Mouse (Mus musculus): ENCODE results near the gene Vav2. TPM values are rescaled to one million over a fixed set of nuclear protein-coding genes. Genes with fewer than 3 reads are reported as not detected.
A peak's percentile ranks its signal among the peaks of the same experiment; 100 is the strongest.

Vav2 gene
- polyA plus RNA-seq, 1 experiment = 28.1 TPM

GRCm38 (mm10) chr2:27415060-27415783 is 11.6 kb downstream of the Vav2 start:
- 79% methylated on average over 11 of the region's 11 CpGs for whole genome bisulfite sequencing
- DNase-seq = no peak
- Histone ChIP-seq H3K27me3 (replicated peaks; ENCODE audit: control insufficient read depth, insufficient read depth, low read length) (no peaks in the 10 kb centered on the region), H3K27ac (ENCODE audit: insufficient read depth, low read depth, low read length) (no peak overlapping the region), H3K4me3 (ENCODE audit: insufficient read depth, low read depth, low read length) (no peak overlapping the region), H3K36me3 (ENCODE audit: control insufficient read depth, insufficient read depth, low read length) (no peaks in the 10 kb centered on the region), H3K4me1 (ENCODE audit: control insufficient read depth, insufficient read depth, low read length) (peaks cover 36% of the 10 kb centered on the region)
- TF ChIP-seq POLR2A (IDR thresholded peaks at IDR 0.05; ENCODE audit: low read depth, low read length) (no peak), CTCF (conservative IDR thresholded peaks at IDR 0.05; ENCODE audit: insufficient read depth, insufficient read length, low read depth, low read length) (no peak)

- H3K36me3 ChIP-seq (ENCODE audit: control insufficient read depth, insufficient read depth, low read length) = no peaks in the 10 kb centered on the region
- DNase-seq = no peak
- 70% methylated on average over 16 of the region's 16 CpGs for WGBS
- peaks cover 34% of the 10 kb centered on the region for H3K4me1 ChIP-seq (ENCODE audit: control insufficient read depth, insufficient read depth, low read length)
- H3K27me3 ChIP-seq (replicated peaks; ENCODE audit: control insufficient read depth, insufficient read depth, low read length) = no peaks in the 10 kb centered on the region
- no peak for TF ChIP-seq POLR2A (IDR thresholded peaks at IDR 0.05; ENCODE audit: low read depth, low read length)
- no peak for TF ChIP-seq CTCF (conservative IDR thresholded peaks at IDR 0.05; ENCODE audit: insufficient read depth, insufficient read length, low read depth, low read length)
- H3K4me3 ChIP-seq (ENCODE audit: insufficient read depth, low read depth, low read length) = no peak overlapping the region
- H3K27ac ChIP-seq (ENCODE audit: insufficient read depth, low read depth, low read length) = no peak overlapping the region
Observed at GRCm38 (mm10) chr2:27413936-27414657, 12.7 kb downstream of the Vav2 start.

- Histone ChIP-seq H3K27me3 (replicated peaks; ENCODE audit: control insufficient read depth, insufficient read depth, low read length) (no peaks in the 10 kb centered on the region), H3K4me1 (ENCODE audit: control insufficient read depth, insufficient read depth, low read length) (peaks cover 31% of the 10 kb centered on the region), H3K36me3 (ENCODE audit: control insufficient read depth, insufficient read depth, low read length) (no peaks in the 10 kb centered on the region), H3K4me3 (ENCODE audit: insufficient read depth, low read depth, low read length) (no peak overlapping the region), H3K27ac (ENCODE audit: insufficient read depth, low read depth, low read length) (no peak overlapping the region)
- 87% methylated on average over 2 of the region's 2 CpGs for whole genome bisulfite sequencing
- no peak for DNase-seq
- no peak for TF ChIP-seq POLR2A (IDR thresholded peaks at IDR 0.05; ENCODE audit: low read depth, low read length)
- no peak for TF ChIP-seq CTCF (conservative IDR thresholded peaks at IDR 0.05; ENCODE audit: insufficient read depth, insufficient read length, low read depth, low read length)
Observed at GRCm38 (mm10) chr2:27413582-27413935, 13.3 kb downstream of the Vav2 start.

- TF ChIP-seq POLR2A (IDR thresholded peaks at IDR 0.05; ENCODE audit: low read depth, low read length) (no peak), CTCF (conservative IDR thresholded peaks at IDR 0.05; ENCODE audit: insufficient read depth, insufficient read length, low read depth, low read length) (no peak)
- no peak overlapping the region for H3K27ac ChIP-seq (ENCODE audit: insufficient read depth, low read depth, low read length)
- H3K27me3 ChIP-seq (replicated peaks; ENCODE audit: control insufficient read depth, insufficient read depth, low read length) = no peaks in the 10 kb centered on the region
- H3K36me3 ChIP-seq (ENCODE audit: control insufficient read depth, insufficient read depth, low read length) = no peaks in the 10 kb centered on the region
- H3K4me3 ChIP-seq (ENCODE audit: insufficient read depth, low read depth, low read length) = no peak overlapping the region
- 34% methylated on average over 7 of the region's 7 CpGs for WGBS
- peak; percentile 26 for DNase-seq
- peaks cover 20% of the 10 kb centered on the region; the same call in 1 of the 2 replicates for H3K4me1 ChIP-seq (ENCODE audit: control insufficient read depth, insufficient read depth, low read length)
Observed at GRCm38 (mm10) chr2:27412245-27412800, 14.5 kb downstream of the Vav2 start.

- Histone ChIP-seq H3K27me3 (replicated peaks; ENCODE audit: control insufficient read depth, insufficient read depth, low read length) (no peaks in the 10 kb centered on the region), H3K4me3 (ENCODE audit: insufficient read depth, low read depth, low read length) (no peak overlapping the region), H3K36me3 (ENCODE audit: control insufficient read depth, insufficient read depth, low read length) (no peaks in the 10 kb centered on the region), H3K27ac (ENCODE audit: insufficient read depth, low read depth, low read length) (no peak overlapping the region), H3K4me1 (ENCODE audit: control insufficient read depth, insufficient read depth, low read length) (peaks cover 20% of the 10 kb centered on the region; the same call in 1 of the 2 replicates)
- WGBS = 46% methylated on average over 8 of the region's 8 CpGs
- TF ChIP-seq POLR2A (IDR thresholded peaks at IDR 0.05; ENCODE audit: low read depth, low read length) (no peak), CTCF (conservative IDR thresholded peaks at IDR 0.05; ENCODE audit: insufficient read depth, insufficient read length, low read depth, low read length) (no peak)
- DNase-seq = peak; percentile 62
Observed at GRCm38 (mm10) chr2:27411688-27412174, 15.1 kb downstream of the Vav2 start.

DNA sequence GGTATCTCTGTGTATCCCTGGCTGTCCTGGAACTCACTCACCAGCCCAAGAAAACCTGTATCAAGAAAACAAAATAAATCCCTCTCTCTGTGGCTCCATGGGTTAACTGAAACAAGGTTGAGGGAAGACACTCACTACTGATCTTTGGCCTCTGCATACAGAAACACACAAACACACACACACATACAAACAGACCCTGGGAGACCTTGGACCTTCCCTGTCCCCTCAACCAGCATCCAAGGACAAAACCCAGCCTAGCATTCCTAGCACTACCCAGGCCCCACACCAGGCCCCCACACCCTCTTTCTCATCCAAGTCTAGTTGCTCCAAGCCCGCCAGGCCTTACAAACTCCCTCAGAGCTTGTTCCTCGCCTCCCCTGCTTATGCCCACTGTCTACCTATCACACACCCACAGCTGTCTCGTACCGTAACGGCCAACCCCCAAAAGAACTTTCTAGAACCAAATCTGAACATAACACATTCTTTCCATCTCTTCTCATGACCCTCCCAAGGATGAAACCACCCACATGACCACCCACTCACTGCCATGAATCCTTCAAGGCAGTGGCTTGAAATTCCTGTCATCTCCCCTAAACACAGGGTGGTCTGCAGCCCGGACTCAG is 16.2 kb downstream of the Vav2 start:
- 81% methylated on average over 6 of the region's 6 CpGs for WGBS

More for the DNA sequence above, 16.2 kb downstream of the Vav2 start:
- DNase-seq = no peak
- peaks cover 23% of the 10 kb centered on the region for H3K4me1 ChIP-seq (ENCODE audit: control insufficient read depth, insufficient read depth, low read length)
- no peak overlapping the region for H3K4me3 ChIP-seq (ENCODE audit: insufficient read depth, low read depth, low read length)
- no peaks in the 10 kb centered on the region for H3K27me3 ChIP-seq (replicated peaks; ENCODE audit: control insufficient read depth, insufficient read depth, low read length)
- no peaks in the 10 kb centered on the region for H3K36me3 ChIP-seq (ENCODE audit: control insufficient read depth, insufficient read depth, low read length)
- H3K27ac ChIP-seq (ENCODE audit: insufficient read depth, low read depth, low read length) = no peak overlapping the region
- TF ChIP-seq POLR2A (IDR thresholded peaks at IDR 0.05; ENCODE audit: low read depth, low read length) (no peak), CTCF (conservative IDR thresholded peaks at IDR 0.05; ENCODE audit: insufficient read depth, insufficient read length, low read depth, low read length) (no peak)
